Mouse (Mus musculus) yolk sac, embryonic 10.5 days (tissue): ENCODE results near the gene Srsx.
"Not testable (repeated sequence)": the region's sequence is repeated elsewhere in the genome, so short reads cannot be mapped to it uniquely, and the experiment has no call there.

Experiments used
- DNase-seq: peaks from one replicate; pipeline ENCODE4 v3.0.0-alpha.2; 2017; ENCODE audit warnings: low spot score

The Srsx gene

DNA sequence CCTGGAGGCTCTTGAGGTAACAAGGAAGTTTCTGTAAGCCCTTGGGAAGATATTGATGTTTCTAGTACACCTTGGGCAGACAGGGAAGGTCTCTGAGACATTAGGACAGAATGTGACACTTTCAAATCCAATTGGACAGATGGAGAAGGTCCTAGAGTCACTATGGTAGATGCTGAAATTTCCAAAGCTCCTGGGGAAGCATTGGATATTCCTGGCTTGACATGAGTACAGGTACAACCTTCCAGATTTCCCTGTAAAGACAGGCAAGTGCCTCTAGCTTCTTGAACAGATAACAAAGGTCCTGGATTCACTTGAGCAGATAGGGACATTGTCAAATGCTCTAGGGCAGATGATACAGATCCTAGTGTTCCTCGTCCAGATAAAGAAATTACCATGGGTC lies at the start of gene Srsx:
Srsx (minus strand) TSS at position 101 of the 400 bp plus-strand sequence.
- not testable (repeated sequence) for DNase-seq

DNA sequence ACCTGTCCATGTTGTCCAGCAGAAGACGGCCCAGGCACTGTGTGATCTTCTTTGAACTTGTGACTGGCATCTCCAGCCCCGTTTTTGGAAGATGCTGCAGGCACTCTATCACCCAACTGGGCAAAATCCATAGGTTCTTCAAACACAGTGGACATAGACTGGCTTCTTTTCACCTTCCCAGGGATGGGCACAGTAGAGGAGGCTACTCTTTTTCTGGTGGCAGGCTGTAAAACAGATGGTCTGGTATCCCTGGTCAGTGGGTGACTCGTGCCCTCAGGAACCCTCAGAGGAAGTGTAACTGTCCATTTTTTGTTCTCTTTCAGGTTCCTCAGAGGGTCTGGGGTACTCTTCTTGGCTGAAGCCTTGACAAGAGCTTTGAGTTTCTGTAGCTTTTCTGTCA lies 24.5 kb upstream of the Srsx start, which contains the start of gene Gm17577:
Gm17577 (minus strand) TSS at position 101 of the 400 bp plus-strand sequence.
- not testable (repeated sequence) for DNase-seq
